Mouse (Mus musculus) forebrain, embryonic 16.5 days (tissue): ENCODE data around the gene Naa40. TPM values are rescaled to one million over a fixed set of nuclear protein-coding genes. Genes with fewer than 3 reads are reported as not detected.

ENCODE experiments used
- ATAC-seq: fragments of 200-750 bp; cut with Nextera tagmentation; 2 replicates; pipeline ENCODE4 v1.8.0; 2017; ENCODE audit warnings: mild to moderate bottlenecking, moderate library complexity
- H3K27ac ChIP-seq: fragments of 300-500 bp; sonication (generic); 2 replicates; pipeline ENCODE4 v1.5.1; 2014; ENCODE audit warnings: low read length, control low read depth
- H3K27me3 ChIP-seq: fragments of 300-500 bp; sonication (generic); replicated peaks from 2 replicates; pipeline ENCODE4 v1.6.1; 2014; ENCODE audit warnings: low read length; ENCODE audit not compliant: control insufficient read depth, insufficient read depth
- H3K36me3 ChIP-seq: fragments of 300-500 bp; sonication (generic); 2 replicates; pipeline ENCODE4 v1.6.1; 2014; ENCODE audit not compliant: control insufficient read depth, insufficient read depth
- H3K4me1 ChIP-seq: fragments of 300-500 bp; sonication (generic); replicated peaks from 2 replicates; pipeline ENCODE4 v1.6.1; 2014; ENCODE audit warnings: low read length; ENCODE audit not compliant: control insufficient read depth, insufficient read depth
- H3K4me2 ChIP-seq: fragments of 300-500 bp; sonication (generic); 2 replicates; pipeline ENCODE4 v1.6.1; 2014; ENCODE audit warnings: mild to moderate bottlenecking, low read length, control low read depth
- H3K4me3 ChIP-seq: fragments of 300-500 bp; sonication (generic); replicated peaks from 2 replicates; pipeline ENCODE4 v1.5.1; 2014; ENCODE audit warnings: mild to moderate bottlenecking, low read length, control low read depth
- H3K9ac ChIP-seq: fragments of 300-500 bp; sonication (generic); replicated peaks from 2 replicates; pipeline ENCODE4 v1.6.1; 2014; ENCODE audit warnings: low read depth, low read length, control low read depth
- H3K9me3 ChIP-seq: fragments of 300-500 bp; sonication (generic); 2 replicates; pipeline ENCODE4 v1.6.1; 2016; ENCODE audit warnings: low read length; ENCODE audit not compliant: control insufficient read depth
- WGBS: fragments of 180-500 bp; shearing (Covaris S2); extraction: QIAGEN DNeasy Blood & Tissue Kit; methylation state at CpG from one replicate; pipeline ENCODE4 v1.1.7; 2014; 5-methylcytosine and 5-hydroxymethylcytosine counted together
- polyA plus RNA-seq: library from polyadenylated mRNA; unstranded; fragments of >200 nt; fragmentation: Nextera tagmentation; extraction: Ambion mirVana; gene quantifications from 2 replicates; pipeline ENCODE4 v1.2.1, GENCODE M21; 2015

Gene Naa40
- polyA plus RNA-seq, 1 experiment from 2014 or later, result 74.7 TPM

DNA sequence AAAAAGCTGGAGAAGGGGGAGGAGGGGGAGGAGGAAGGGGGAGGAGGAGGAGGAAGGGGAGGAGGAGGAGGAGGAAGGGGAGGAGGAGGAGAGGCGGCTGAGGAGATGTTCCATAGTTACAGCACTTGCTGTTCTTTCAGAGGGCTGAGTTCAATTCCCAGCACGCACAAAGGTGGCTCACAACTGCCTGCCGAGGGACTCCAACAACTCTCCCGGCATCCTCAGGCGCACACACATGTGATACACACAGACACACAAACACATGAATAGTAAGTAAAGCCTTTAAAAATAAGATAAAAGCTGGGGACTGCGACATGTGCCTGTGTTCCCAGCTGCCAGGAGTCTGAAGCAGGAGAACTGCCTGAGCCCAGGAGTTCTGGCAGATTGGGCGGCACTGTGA, 59.5 kb downstream of the Naa40 start:
- Histone ChIP-seq H3K4me3 (no peak overlapping the region), H3K9ac (no peak overlapping the region), H3K27ac (no peak overlapping the region), H3K27me3 (no peaks in the 10 kb centered on the region; the same call in 1 of the 2 replicates), H3K4me2 (no peak overlapping the region), H3K4me1 (peaks cover 47% of the 10 kb centered on the region), H3K9me3 (no peaks in the 10 kb centered on the region), H3K36me3 (no peaks in the 10 kb centered on the region)
- 27% methylated on average over 7 of the region's 7 CpGs for WGBS
- ATAC-seq, result no peak

DNA sequence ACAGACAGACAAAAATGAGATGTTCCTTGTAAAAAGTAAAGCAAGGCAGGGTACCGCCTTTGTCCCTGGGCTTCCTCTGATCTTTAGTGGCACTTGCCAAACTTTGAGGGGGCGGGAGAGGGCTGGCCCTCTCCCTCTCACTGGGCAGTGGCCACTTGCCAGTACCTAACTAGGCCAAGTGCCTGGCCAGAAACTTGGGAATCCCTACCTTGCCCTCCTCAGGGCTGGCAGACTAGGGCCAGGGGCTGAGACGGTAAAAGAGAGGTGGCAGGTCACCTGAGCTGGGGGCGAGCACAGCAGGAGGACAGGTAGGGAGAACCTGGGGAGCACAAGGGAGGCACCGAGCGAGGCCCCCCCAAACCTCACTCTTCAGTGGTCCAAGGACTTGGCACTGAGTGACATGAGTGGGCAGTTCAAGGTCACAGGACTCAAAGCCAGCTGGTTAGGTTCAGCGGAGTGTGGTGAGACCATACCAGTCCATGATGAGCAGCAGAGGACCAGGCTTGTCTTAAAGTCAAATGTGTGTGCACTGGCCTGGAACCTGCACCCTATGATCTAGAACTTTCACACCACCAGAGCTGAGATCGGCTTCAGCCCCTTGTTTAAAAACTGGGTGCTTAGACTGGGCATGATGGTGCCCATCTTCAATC, 60.1 kb downstream of the Naa40 start:
- WGBS, result 64% methylated on average over 8 of the region's 8 CpGs
- ATAC-seq, result no peak
- no peaks in the 10 kb centered on the region for H3K36me3 ChIP-seq
- H3K4me2 ChIP-seq, result no peak overlapping the region
- H3K27me3 ChIP-seq, result no peaks in the 10 kb centered on the region
- no peak overlapping the region for H3K4me3 ChIP-seq
- H3K9me3 ChIP-seq, result no peaks in the 10 kb centered on the region
- H3K4me1 ChIP-seq, result peaks cover 51% of the 10 kb centered on the region
- no peak overlapping the region for H3K27ac ChIP-seq
- no peak overlapping the region for H3K9ac ChIP-seq

GRCm38 (mm10) chr19:7178841-7179452, 62.0 kb downstream of the Naa40 start:
- H3K4me3 ChIP-seq, result no peak overlapping the region
- H3K4me1 ChIP-seq, result peaks cover 51% of the 10 kb centered on the region
- WGBS, result 48% methylated on average over 3 of the region's 3 CpGs
- H3K36me3 ChIP-seq, result no peaks in the 10 kb centered on the region
- H3K27me3 ChIP-seq, result no peaks in the 10 kb centered on the region
- H3K9me3 ChIP-seq, result no peaks in the 10 kb centered on the region
- no peak overlapping the region for H3K9ac ChIP-seq
- no peak overlapping the region for H3K27ac ChIP-seq
- peak; percentile 12; the same call in 1 of the 2 replicates for ATAC-seq
- H3K4me2 ChIP-seq, result no peak overlapping the region

DNA sequence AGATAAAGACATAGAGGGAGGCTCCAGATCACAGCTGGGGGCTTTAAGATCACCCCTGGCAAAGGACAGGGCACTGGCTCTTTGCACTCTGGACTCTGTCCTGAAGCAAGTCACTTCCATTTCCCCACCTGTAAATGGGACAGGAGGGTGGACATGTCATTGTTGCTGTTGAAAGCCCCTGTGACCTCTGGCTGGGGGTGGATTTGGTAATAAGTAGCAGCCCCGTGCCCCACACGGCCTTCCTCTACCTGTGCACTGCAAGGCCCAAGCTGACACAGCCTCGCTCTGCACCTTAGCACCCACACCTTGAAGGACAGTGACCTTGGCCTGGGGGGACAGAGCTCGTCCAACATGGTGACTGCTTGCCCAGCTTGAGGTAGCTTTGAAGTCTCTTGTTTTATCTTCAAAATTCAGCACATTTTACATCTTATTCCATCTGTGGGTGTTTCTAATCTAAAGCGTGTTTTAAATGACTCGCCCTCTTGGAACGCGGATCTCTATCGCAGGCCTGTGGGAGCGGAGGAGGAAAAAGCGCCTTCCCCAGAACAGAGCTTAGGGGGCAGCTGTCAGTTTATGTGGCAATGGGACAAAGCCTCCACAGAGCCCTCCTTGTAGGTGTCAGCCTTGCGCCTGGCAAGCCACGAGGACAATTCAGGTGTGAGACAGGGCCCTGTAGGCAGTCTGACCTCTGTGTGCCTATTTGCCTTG, 63.0 kb downstream of the Naa40 start:
- peak; percentile 10 for ATAC-seq
- no peak overlapping the region for H3K27ac ChIP-seq
- WGBS, result 40% methylated on average over 13 of the region's 13 CpGs
- no peak overlapping the region for H3K4me2 ChIP-seq
- no peaks in the 10 kb centered on the region for H3K36me3 ChIP-seq
- no peaks in the 10 kb centered on the region for H3K9me3 ChIP-seq
- peaks cover 45% of the 10 kb centered on the region for H3K4me1 ChIP-seq
- H3K9ac ChIP-seq, result no peak overlapping the region
- H3K27me3 ChIP-seq, result no peaks in the 10 kb centered on the region
- H3K4me3 ChIP-seq, result no peak overlapping the region

DNA sequence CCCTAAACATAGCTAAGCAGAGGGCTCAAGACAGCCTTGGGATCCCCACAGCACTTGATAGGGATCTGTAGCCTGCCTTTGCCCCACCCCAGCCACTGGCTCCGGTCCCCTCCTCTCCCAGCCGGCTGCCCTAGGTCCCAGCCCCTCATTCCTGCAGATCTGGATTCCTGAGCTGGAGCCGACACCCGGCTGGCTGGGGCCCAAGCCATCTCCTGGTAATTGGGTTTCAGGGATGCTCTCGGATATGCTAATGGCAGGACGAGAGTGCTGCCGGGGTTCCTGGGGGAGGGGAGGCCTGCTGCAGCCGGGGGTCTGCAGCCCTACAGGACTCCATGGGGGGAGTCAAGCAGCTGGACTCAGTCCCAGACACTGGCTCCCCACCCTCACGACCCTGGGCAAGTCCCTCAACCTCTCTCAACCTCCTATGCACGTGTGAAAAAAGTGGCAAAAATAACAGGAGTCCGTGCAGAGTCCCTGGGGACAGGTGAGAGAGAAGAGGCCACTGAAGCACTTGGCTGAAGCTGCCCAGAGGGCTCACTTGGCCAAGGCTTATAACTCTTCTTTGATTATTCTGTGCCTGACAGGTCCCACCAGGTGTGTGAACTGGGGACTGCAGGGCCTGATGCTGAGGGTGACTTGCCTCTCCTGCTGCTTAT, 64.8 kb downstream of the Naa40 start:
- Histone ChIP-seq H3K27ac (no peak overlapping the region), H3K4me2 (no peak overlapping the region; the same call in 1 of the 2 replicates), H3K4me1 (peaks cover 43% of the 10 kb centered on the region), H3K9ac (no peak overlapping the region; the same call in 1 of the 2 replicates), H3K4me3 (no peak overlapping the region), H3K9me3 (no peaks in the 10 kb centered on the region), H3K36me3 (no peaks in the 10 kb centered on the region), H3K27me3 (no peaks in the 10 kb centered on the region)
- ATAC-seq, result no peak
- WGBS, result 2% methylated on average over 11 of the region's 11 CpGs

Other genes with a start within 250 kb of the Naa40 start
- 18.3 and 23.3 TPM in 2 replicates for gene Dnajc4, start 248.6 kb downstream of the Naa40 start, polyA plus RNA-seq
- 15.5 and 16.0 TPM in 2 replicates for gene Nudt22, start 245.1 kb downstream of the Naa40 start, polyA plus RNA-seq
- 12.5 and 17.9 TPM in 2 replicates for gene Trpt1, start 245.1 kb downstream of the Naa40 start, polyA plus RNA-seq
- 3.3 and 3.8 TPM in 2 replicates for gene Fermt3, start 221.7 kb downstream of the Naa40 start, polyA plus RNA-seq
- 246 and 247 TPM in 2 replicates for gene Stip1, start 201.2 kb downstream of the Naa40 start, polyA plus RNA-seq
- 4.0 and 5.3 TPM in 2 replicates for gene Macrod1, start 184.4 kb downstream of the Naa40 start, polyA plus RNA-seq
- gene Flrt1, start 135.5 kb downstream of the Naa40 start, polyA plus RNA-seq, result 13.8 and 16.1 TPM in 2 replicates
- gene Otub1, start 34.9 kb downstream of the Naa40 start, polyA plus RNA-seq, result 223 and 235 TPM in 2 replicates
- gene Cox8a, start 23.6 kb downstream of the Naa40 start, polyA plus RNA-seq, result 602 and 609 TPM in 2 replicates
- gene Rcor2, start 26.1 kb upstream of the Naa40 start, polyA plus RNA-seq, result 45.8 and 49.2 TPM in 2 replicates
- 41.2 and 43.8 TPM in 2 replicates for gene Mark2, start 100.7 kb upstream of the Naa40 start, polyA plus RNA-seq
- gene Spindoc, start 141.8 kb upstream of the Naa40 start, polyA plus RNA-seq, result 35.8 and 39.4 TPM in 2 replicates
- gene 2700081O15Rik, start 176.4 kb upstream of the Naa40 start, polyA plus RNA-seq, result 22.8 and 25.8 TPM in 2 replicates
- gene Rtn3, start 242.1 kb upstream of the Naa40 start, polyA plus RNA-seq, result 550 and 563 TPM in 2 replicates